10 mouse cellular contexts compared by ENCODE assay signal in the genomic region with DNA sequence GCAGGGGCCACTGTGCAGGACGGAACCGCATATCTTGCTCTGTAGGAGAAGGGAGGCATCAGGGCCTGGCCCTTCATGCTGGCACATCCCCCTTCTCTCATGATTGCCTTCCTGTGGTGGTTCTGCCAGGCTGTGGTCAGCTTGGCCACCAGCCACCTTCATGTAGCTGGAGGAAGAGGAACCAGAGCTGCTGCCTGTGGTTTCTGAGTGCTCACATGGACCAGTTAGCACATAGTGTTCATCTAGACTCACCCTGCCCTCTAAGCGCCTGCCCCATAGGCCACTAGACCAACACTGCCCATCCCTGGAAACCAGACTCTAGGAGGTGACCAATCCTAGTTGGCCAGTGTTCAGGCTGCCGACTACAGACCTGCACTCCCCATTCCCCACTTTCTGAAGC. TPM values are rescaled to one million over a fixed set of nuclear protein-coding genes. Genes with fewer than 3 reads are reported as not detected.
A peak's percentile ranks its signal among the peaks of the same experiment; 100 is the strongest.
DNase-seq lines count a peak whose midpoint lies in the region; ATAC-seq and TF ChIP-seq lines count a peak whose summit lies in the region.
"Had no signal": no experiment of that assay in that cellular context is flagged by ENCODE, and none has a peak within 500 bp of the region (broad histone marks: within the 10 kb centered on the region; RNA-seq: fewer than 3 reads in every experiment).

No protein-coding gene starts in this region.

- H3ac ChIP-seq in C2C12 (ENCODE audit: control insufficient read depth, insufficient read length, low read depth): peak overlapping the region; percentile 28

- no peak overlapping the region for H3K4me3 ChIP-seq in kidney, adult 2 months (ENCODE audit: insufficient read depth, low read depth, low read length)
- H3K4me3 ChIP-seq in C2C12 (ENCODE audit: insufficient read depth, poor library complexity, severe bottlenecking): no peak overlapping the region
- H3K4me3 ChIP-seq: heart, embryonic 15.5 days had no signal

- TF ChIP-seq CTCF in kidney, adult 2 months (conservative IDR thresholded peaks at IDR 0.05; ENCODE audit: insufficient read depth, insufficient read length, low read depth, low read length): no peak
- no peak for TF ChIP-seq CTCF in C2C12 (IDR thresholded peaks at IDR 0.05; ENCODE audit: control insufficient read depth, insufficient read depth, insufficient read length)

- peak; percentile 98 for ATAC-seq in common myeloid progenitor, adult 5-6 weeks (replicated peaks; ENCODE audit: low read depth, poor library complexity, severe bottlenecking)

- H3K4me1 ChIP-seq in kidney, adult 2 months (ENCODE audit: control insufficient read depth, insufficient read depth, low read length): peaks cover 10% of the 10 kb centered on the region
- H3K4me1 ChIP-seq: heart, embryonic 15.5 days had no signal

- H3K27me3 ChIP-seq in kidney, adult 2 months (replicated peaks; ENCODE audit: control insufficient read depth, insufficient read depth, low read length): no peaks in the 10 kb centered on the region
- no peaks in the 10 kb centered on the region for H3K27me3 ChIP-seq in C2C12 (ENCODE audit: control insufficient read depth, insufficient read depth, insufficient read length)
- H3K27me3 ChIP-seq: heart, embryonic 15.5 days had no signal

- TF ChIP-seq POLR2A in kidney, adult 2 months (IDR thresholded peaks at IDR 0.05; ENCODE audit: low read depth, low read length): no peak

- peak; percentile 35 for DNase-seq in kidney, adult 2 months
- no peak for DNase-seq in kidney, adult 9 months
- peak; percentile 81 for DNase-seq in lung, postnatal 36 days
- no peak for DNase-seq in cerebellum, postnatal 36 days
- no peak for DNase-seq in kidney, postnatal 25 days
- DNase-seq in embryo, embryonic 10 days (ENCODE audit: low spot score): no peak
- DNase-seq: kidney, adult 8-10 months had no signal

- no peaks in the 10 kb centered on the region for H3K79me2 ChIP-seq in C2C12 (ENCODE audit: control insufficient read depth, insufficient read depth)

- WGBS in kidney, adult 2 months: 79% methylated on average over 4 of the region's 4 CpGs

- no peak overlapping the region for H3K27ac ChIP-seq in kidney, adult 2 months (ENCODE audit: insufficient read depth, low read depth, low read length)
- H3K27ac ChIP-seq: heart, embryonic 15.5 days had no signal

- no peaks in the 10 kb centered on the region for H3K79me3 ChIP-seq in C2C12 (ENCODE audit: low read depth)

- no peaks in the 10 kb centered on the region for H3K36me3 ChIP-seq in kidney, adult 2 months (ENCODE audit: control insufficient read depth, insufficient read depth, low read length)
- peaks cover 7% of the 10 kb centered on the region for H3K36me3 ChIP-seq in C2C12 (ENCODE audit: control insufficient read depth, insufficient read depth)
- H3K36me3 ChIP-seq: heart, embryonic 15.5 days had no signal

TF ChIP-seq in C2C12, 6 proteins besides CTCF, POLR2A, EP300 and RAD21:
- TF ChIP-seq USF1 (IDR thresholded peaks at IDR 0.05; ENCODE audit: low read depth) (peak; percentile 70), MAX (IDR thresholded peaks at IDR 0.05) (peak; percentile 93), CEBPB (IDR thresholded peaks at IDR 0.05; ENCODE audit: low read depth) (no peak), MYOD1 (IDR thresholded peaks at IDR 0.05; ENCODE audit: control insufficient read depth, insufficient read length, low read depth) (peak; percentile 18)

RNA-seq across cellular contexts. Expression of gene Foxred2, which starts 10.8 kb away (rescaled TPM):
- 3.8 and 4.1 TPM in 2 replicates for polyA plus RNA-seq in kidney, adult 2 months (2012; rRNA removed)
- polyA plus RNA-seq in C2C12 (2012; fragmentation: generic; extraction: Trizol): 7.3 TPM
- 21.6 TPM in 2 replicates for total RNA-seq in common myeloid progenitor, adult 5-6 weeks (2017)

RNA-seq across cellular contexts. Expression of gene Txn2, which starts 16.9 kb away (rescaled TPM):
- polyA plus RNA-seq in kidney, adult 2 months (2012; rRNA removed): 396 and 408 TPM in 2 replicates
- 371 TPM for polyA plus RNA-seq in C2C12 (2012; fragmentation: generic; extraction: Trizol)
- 47.2 and 65.4 TPM in 2 replicates for total RNA-seq in common myeloid progenitor, adult 5-6 weeks (2017)

RNA-seq across cellular contexts. Expression of gene Eif3d, which starts 24.9 kb away (rescaled TPM):
- 98.8 and 132 TPM in 2 replicates for polyA plus RNA-seq in kidney, adult 2 months (2012; rRNA removed)
- 428 TPM for polyA plus RNA-seq in C2C12 (2012; fragmentation: generic; extraction: Trizol)
- 259 and 294 TPM in 2 replicates for total RNA-seq in common myeloid progenitor, adult 5-6 weeks (2017)

Comparison
In these comparisons a context has a peak if more than half of its experiments do, and no peak if none do; other contexts are left out.
1. DNase-seq: peak in kidney, adult 2 months (single experiment) and lung, postnatal 36 days (single experiment); none in kidney, adult 9 months (single experiment), cerebellum, postnatal 36 days (0 of 2), kidney, postnatal 25 days (0 of 2) and embryo, embryonic 10 days (single experiment).